Mouse (Mus musculus) CH12.LX (cell line): Measurements from ENCODE around the gene Acoxl.

ENCODE experiments used
- CHD2 ChIP-seq: IDR thresholded peaks from 2 replicates; pipeline ENCODE4 v1.6.1; 2011; ENCODE audit warnings: low read length, improper control_type of control experiment
- CTCF ChIP-seq, 2 experiments: IDR thresholded peaks in 1 of 2; conservative IDR thresholded peaks in 1 of 2; 2 replicates each; pipeline ENCODE4 v1.5.1; 2011 to 2012; ENCODE audit warnings: low read depth in 2 of 2, low read length in 2 of 2, improper control_type of control experiment in 1 of 2, inconsistent platforms in 1 of 2, mild to moderate bottlenecking in 1 of 2, moderate library complexity in 1 of 2
- POLR2A ChIP-seq: IDR thresholded peaks from 2 replicates; pipeline ENCODE4 v1.6.1; 2011; ENCODE audit warnings: low read depth, mild to moderate bottlenecking, improper control_type of control experiment, low read length
- POLR2AphosphoS2 ChIP-seq: IDR thresholded peaks from 2 replicates; pipeline ENCODE4 v1.6.1; 2011; ENCODE audit warnings: low read depth, low read length, improper control_type of control experiment

DNA sequence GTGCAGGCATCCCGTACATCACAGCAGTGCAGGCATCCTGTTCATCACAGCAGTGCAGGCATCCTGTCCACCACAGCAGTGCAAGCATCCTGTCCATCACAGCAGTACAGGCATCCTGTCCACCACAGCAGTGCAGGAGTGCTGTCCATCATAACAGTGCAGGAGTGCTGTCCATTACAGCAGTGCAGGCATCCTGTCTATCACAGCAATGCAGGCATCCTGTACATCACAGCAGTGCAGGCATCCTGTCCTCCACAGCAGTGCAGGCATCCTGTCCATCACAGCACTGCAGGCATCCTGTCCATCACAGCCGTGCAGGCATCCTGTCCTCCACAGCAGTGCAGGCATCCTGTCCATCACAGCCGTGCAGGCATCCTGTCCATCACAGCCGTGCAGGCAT is 207.8 kb downstream of the Acoxl start:
- TF ChIP-seq CTCF (conservative IDR thresholded peaks at IDR 0.05 in 1 of 2, IDR thresholded peaks at IDR 0.05 in 1 of 2; ENCODE audit: low read depth in 2 of 2, low read length in 2 of 2) = no peak
- TF ChIP-seq POLR2AphosphoS2 = no peak
- TF ChIP-seq CHD2 = no peak
- no peak for TF ChIP-seq POLR2A
